Mouse (Mus musculus) frontal cortex, postnatal 10 days (tissue): ENCODE results near the gene Fzd9.
"Not testable (repeated sequence)": the region's sequence is repeated elsewhere in the genome, so short reads cannot be mapped to it uniquely, and the experiment has no call there.

ENCODE experiments used
- DNase-seq, 2 experiments: peaks; one replicate each; pipeline ENCODE4 v3.0.0; 2022; ENCODE audit warnings: low spot score in 2 of 2, mixed read lengths in 1 of 2

Gene Fzd9

GRCm38 (mm10) chr5:135248956-135249676 lies 1.9 kb downstream of the Fzd9 start:
- no peak for DNase-seq

GRCm38 (mm10) chr5:135247337-135247736 lies 3.7 kb downstream of the Fzd9 start:
- DNase-seq: no peak

- DNase-seq: no peak
Measured at GRCm38 (mm10) chr5:135246531-135246930, 4.5 kb downstream of the Fzd9 start.

GRCm38 (mm10) chr5:135243166-135243565 lies 7.9 kb downstream of the Fzd9 start:
- DNase-seq: no peak

GRCm38 (mm10) chr5:135242608-135243007 lies 8.4 kb downstream of the Fzd9 start:
- DNase-seq: no peak

GRCm38 (mm10) chr5:135242136-135242535 lies 8.9 kb downstream of the Fzd9 start:
- no peak for DNase-seq

- no peak for DNase-seq
Measured at GRCm38 (mm10) chr5:135241474-135241873, 9.6 kb downstream of the Fzd9 start.

- no peak for DNase-seq
Measured at GRCm38 (mm10) chr5:135238832-135239231, 12.2 kb downstream of the Fzd9 start.

GRCm38 (mm10) chr5:135236571-135236970 lies 14.5 kb downstream of the Fzd9 start:
- DNase-seq: peak in 1 of 2 experiments; percentile 51

- DNase-seq: no peak
Measured at GRCm38 (mm10) chr5:135233166-135233920, 17.7 kb downstream of the Fzd9 start.

- DNase-seq: no peak
Measured at GRCm38 (mm10) chr5:135230186-135230585, 20.8 kb downstream of the Fzd9 start.

- not testable (repeated sequence) for DNase-seq
Measured at GRCm38 (mm10) chr5:135225879-135226278, 25.2 kb downstream of the Fzd9 start.

- DNase-seq: no peak
Measured at GRCm38 (mm10) chr5:135224169-135224568, 26.9 kb downstream of the Fzd9 start.

GRCm38 (mm10) chr5:135222066-135222465 lies 29.0 kb downstream of the Fzd9 start:
- DNase-seq: no peak

GRCm38 (mm10) chr5:135220941-135221340 lies 30.1 kb downstream of the Fzd9 start:
- DNase-seq: no peak

GRCm38 (mm10) chr5:135216871-135217270 lies 34.2 kb downstream of the Fzd9 start:
- no peak for DNase-seq

- DNase-seq: no peak
Measured at GRCm38 (mm10) chr5:135208197-135208596, 42.8 kb downstream of the Fzd9 start.

GRCm38 (mm10) chr5:135202763-135203162 lies 48.3 kb downstream of the Fzd9 start:
- no peak for DNase-seq
